Mouse (Mus musculus) hindbrain, embryonic 11.5 days (tissue): ENCODE data around the gene Klhl26. TPM values are rescaled to one million over a fixed set of nuclear protein-coding genes. Genes with fewer than 3 reads are reported as not detected.

Experiments
- ATAC-seq: fragments of 200-750 bp; cut with Nextera tagmentation; 2 replicates; pipeline ENCODE4 v1.8.0; 2017; ENCODE audit warnings: mild to moderate bottlenecking, moderate TSS enrichment, moderate library complexity; ENCODE audit not compliant: low FRiP score
- DNase-seq: peaks from one replicate; pipeline ENCODE4 v3.0.0-alpha.2; 2015; ENCODE audit warnings: low spot score
- H3K27ac ChIP-seq: fragments of 300-500 bp; sonication (generic); 2 replicates; pipeline ENCODE4 v1.5.1; 2014; ENCODE audit warnings: mild to moderate bottlenecking, low read depth, low read length
- H3K27me3 ChIP-seq: fragments of 300-500 bp; sonication (generic); 2 replicates; pipeline ENCODE4 v1.6.1; 2014; ENCODE audit warnings: mild to moderate bottlenecking, low read length, moderate library complexity, mixed read lengths; ENCODE audit not compliant: control insufficient read depth, insufficient read depth
- H3K36me3 ChIP-seq: fragments of 300-500 bp; sonication (generic); 2 replicates; pipeline ENCODE4 v1.6.1; 2014; ENCODE audit warnings: mild to moderate bottlenecking, low read length, moderate library complexity, mixed read lengths; ENCODE audit not compliant: control insufficient read depth, insufficient read depth
- H3K4me1 ChIP-seq: fragments of 300-500 bp; sonication (generic); replicated peaks from 2 replicates; pipeline ENCODE4 v1.6.1; 2014; ENCODE audit warnings: low read length, mixed read lengths; ENCODE audit not compliant: control insufficient read depth, insufficient read depth
- H3K4me2 ChIP-seq: fragments of 300-500 bp; sonication (generic); replicated peaks from 2 replicates; pipeline ENCODE4 v1.6.1; 2014; ENCODE audit warnings: mild to moderate bottlenecking, low read depth, low read length
- H3K4me3 ChIP-seq: fragments of 300-500 bp; sonication (generic); 2 replicates; pipeline ENCODE4 v1.5.1; 2014; ENCODE audit warnings: low read depth, low read length
- H3K9ac ChIP-seq: fragments of 300-500 bp; sonication (generic); 2 replicates; pipeline ENCODE4 v1.6.1; 2014; ENCODE audit warnings: low read depth, low read length
- H3K9me3 ChIP-seq: fragments of 300-500 bp; sonication (generic); 2 replicates; pipeline ENCODE4 v1.6.1; 2016; ENCODE audit warnings: low read length; ENCODE audit not compliant: control insufficient read depth
- WGBS: fragments of 180-500 bp; shearing (Covaris S2); extraction: QIAGEN DNeasy Blood & Tissue Kit; methylation state at CpG from one replicate; pipeline ENCODE4 v1.1.7; 2014; 5-methylcytosine and 5-hydroxymethylcytosine counted together
- polyA plus RNA-seq: library from polyadenylated mRNA; unstranded; fragments of >200 nt; fragmentation: Nextera tagmentation; extraction: Ambion mirVana; gene quantifications from 2 replicates; pipeline ENCODE4 v1.2.1, GENCODE M21; 2014

The Klhl26 gene
- polyA plus RNA-seq, 1 experiment from 2014 or later, result 11.1 TPM

- DNase-seq (no peak), ATAC-seq (no peak)
- Histone ChIP-seq H3K27ac (no peak overlapping the region), H3K9me3 (no peaks in the 10 kb centered on the region), H3K9ac (no peak overlapping the region), H3K27me3 (no peaks in the 10 kb centered on the region), H3K4me2 (no peak overlapping the region), H3K4me1 (no peaks in the 10 kb centered on the region), H3K4me3 (no peak overlapping the region), H3K36me3 (no peaks in the 10 kb centered on the region)
- WGBS, result 90% methylated on average over 16 of the region's 16 CpGs
Observed at GRCm38 (mm10) chr8:70461765-70462515, 14.8 kb downstream of the Klhl26 start.

- 88% methylated on average over 9 of the region's 9 CpGs for WGBS
Observed at GRCm38 (mm10) chr8:70460606-70461005, 16.2 kb downstream of the Klhl26 start.

GRCm38 (mm10) chr8:70460199-70460598 is 16.6 kb downstream of the Klhl26 start:
- Histone ChIP-seq H3K27ac (no peak overlapping the region), H3K9me3 (no peaks in the 10 kb centered on the region), H3K36me3 (no peaks in the 10 kb centered on the region), H3K4me3 (no peak overlapping the region), H3K4me2 (no peak overlapping the region), H3K9ac (no peak overlapping the region), H3K4me1 (no peaks in the 10 kb centered on the region), H3K27me3 (no peaks in the 10 kb centered on the region)
- ATAC-seq, result no peak
- WGBS, result 92% methylated on average over 5 of the region's 5 CpGs
- no peak for DNase-seq

More at GRCm38 (mm10) chr8:70460606-70461005, 16.2 kb downstream of the Klhl26 start:
- H3K27me3 ChIP-seq, result no peaks in the 10 kb centered on the region
- no peak for ATAC-seq
- no peak for DNase-seq
- H3K4me2 ChIP-seq, result no peak overlapping the region
- no peak overlapping the region for H3K27ac ChIP-seq
- H3K9me3 ChIP-seq, result no peaks in the 10 kb centered on the region
- H3K4me3 ChIP-seq, result no peak overlapping the region
- H3K36me3 ChIP-seq, result no peaks in the 10 kb centered on the region
- H3K9ac ChIP-seq, result no peak overlapping the region
- no peaks in the 10 kb centered on the region for H3K4me1 ChIP-seq

GRCm38 (mm10) chr8:70459636-70460035 is 17.1 kb downstream of the Klhl26 start:
- DNase-seq (no peak), ATAC-seq (no peak)
- Histone ChIP-seq H3K4me1 (no peaks in the 10 kb centered on the region), H3K9ac (no peak overlapping the region), H3K27me3 (no peaks in the 10 kb centered on the region), H3K9me3 (no peaks in the 10 kb centered on the region), H3K27ac (no peak overlapping the region), H3K36me3 (no peaks in the 10 kb centered on the region), H3K4me2 (no peak overlapping the region), H3K4me3 (no peak overlapping the region)
- WGBS, result 95% methylated on average over 2 of the region's 2 CpGs

DNA sequence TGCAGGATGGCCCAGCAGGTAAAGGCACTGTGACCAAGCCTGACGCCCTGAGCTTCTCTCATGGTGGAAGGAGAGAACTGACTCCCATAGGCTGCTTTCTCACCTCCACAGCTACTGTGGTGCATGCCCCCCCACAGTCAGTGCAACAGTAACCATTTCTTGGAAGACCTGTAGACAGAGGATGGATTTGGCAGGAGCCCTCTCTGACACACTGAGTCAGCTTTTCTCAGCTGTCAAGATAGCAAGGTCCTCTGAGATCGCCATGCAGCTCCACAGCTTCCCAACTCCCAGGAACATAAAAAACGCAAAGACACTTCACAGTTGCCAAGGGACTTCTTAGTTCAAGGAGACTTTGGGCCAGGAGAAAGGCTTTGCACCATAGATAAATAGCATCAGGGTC is 18.3 kb downstream of the Klhl26 start:
- ATAC-seq (no peak), DNase-seq (no peak)
- no peaks in the 10 kb centered on the region for H3K27me3 ChIP-seq
- H3K9me3 ChIP-seq, result no peaks in the 10 kb centered on the region
- H3K27ac ChIP-seq, result no peak overlapping the region
- H3K4me1 ChIP-seq, result no peaks in the 10 kb centered on the region
- WGBS, result 88% methylated on average over 3 of the region's 3 CpGs
- H3K36me3 ChIP-seq, result no peaks in the 10 kb centered on the region
- no peak overlapping the region for H3K9ac ChIP-seq
- H3K4me2 ChIP-seq, result no peak overlapping the region
- H3K4me3 ChIP-seq, result no peak overlapping the region

- ATAC-seq, result no peak
- 91% methylated on average over 6 of the region's 6 CpGs for WGBS
- H3K27me3 ChIP-seq, result no peaks in the 10 kb centered on the region
Observed at GRCm38 (mm10) chr8:70457882-70458281, 18.9 kb downstream of the Klhl26 start.

DNA sequence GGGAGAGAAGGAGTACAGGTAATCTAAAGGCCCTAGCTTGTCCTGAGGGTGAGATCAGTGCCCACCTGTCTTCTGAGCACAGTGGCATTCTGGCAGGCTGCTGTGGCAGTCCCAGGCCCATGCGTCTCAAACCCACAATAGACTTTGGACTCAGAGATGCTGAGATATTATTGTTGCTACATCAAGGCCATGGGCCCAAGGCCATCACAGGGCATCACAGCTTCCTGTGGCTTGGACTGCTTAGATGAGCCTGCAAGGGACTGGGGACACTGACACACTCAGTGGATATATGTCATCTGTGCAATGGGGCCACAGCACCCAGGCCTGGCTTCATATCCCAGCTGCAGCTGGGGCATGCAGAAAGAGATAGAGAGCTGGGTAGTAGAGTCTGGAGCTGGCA is 19.8 kb downstream of the Klhl26 start:
- ATAC-seq (no peak), DNase-seq (no peak)
- 96% methylated on average over 1 of the region's 1 CpGs for WGBS
- no peaks in the 10 kb centered on the region for H3K9me3 ChIP-seq
- H3K27ac ChIP-seq, result no peak overlapping the region
- H3K4me1 ChIP-seq, result no peaks in the 10 kb centered on the region
- H3K27me3 ChIP-seq, result peaks cover 3% of the 10 kb centered on the region; the same call in 1 of the 2 replicates
- no peak overlapping the region for H3K4me2 ChIP-seq
- H3K9ac ChIP-seq, result no peak overlapping the region
- no peaks in the 10 kb centered on the region for H3K36me3 ChIP-seq
- no peak overlapping the region for H3K4me3 ChIP-seq

More at GRCm38 (mm10) chr8:70457882-70458281, 18.9 kb downstream of the Klhl26 start:
- no peak overlapping the region for H3K27ac ChIP-seq
- H3K4me3 ChIP-seq, result no peak overlapping the region
- no peaks in the 10 kb centered on the region for H3K36me3 ChIP-seq
- no peaks in the 10 kb centered on the region for H3K4me1 ChIP-seq
- DNase-seq, result no peak
- H3K9ac ChIP-seq, result no peak overlapping the region
- no peaks in the 10 kb centered on the region for H3K9me3 ChIP-seq
- no peak overlapping the region for H3K4me2 ChIP-seq

DNA sequence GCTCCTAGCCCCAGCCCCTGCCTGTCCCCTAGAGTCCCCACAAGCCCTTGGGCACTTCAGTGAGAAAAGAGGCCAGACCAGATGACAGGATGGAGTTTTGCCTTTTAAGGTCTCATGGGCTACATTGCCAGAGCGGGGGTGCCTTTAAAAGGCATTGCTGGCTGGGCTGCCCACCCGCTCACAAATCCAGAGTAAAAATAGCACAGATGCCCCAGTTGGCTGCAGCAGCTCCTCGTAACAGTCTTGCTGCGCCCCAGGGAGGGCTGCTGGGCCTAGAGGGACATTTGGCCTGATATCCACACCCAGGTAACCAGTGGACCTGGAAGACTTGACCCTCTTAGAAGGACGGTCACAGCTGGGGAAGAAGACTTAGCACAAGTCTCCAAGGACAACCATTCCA is 22.9 kb downstream of the Klhl26 start:
- no peak overlapping the region for H3K9ac ChIP-seq
- no peaks in the 10 kb centered on the region for H3K4me1 ChIP-seq
- H3K4me2 ChIP-seq, result no peak overlapping the region
- no peaks in the 10 kb centered on the region for H3K9me3 ChIP-seq
- DNase-seq, result no peak
- no peak overlapping the region for H3K27ac ChIP-seq
- no peaks in the 10 kb centered on the region for H3K36me3 ChIP-seq
- peaks cover 3% of the 10 kb centered on the region for H3K27me3 ChIP-seq
- no peak for ATAC-seq
- WGBS, result 90% methylated on average over 5 of the region's 5 CpGs
- H3K4me3 ChIP-seq, result no peak overlapping the region
